Mouse (Mus musculus) CH12.LX (cell line): ENCODE data around the gene Casp8ap2.

Source experiments
- BHLHE40 ChIP-seq: IDR thresholded peaks from 2 replicates; pipeline ENCODE4 v1.6.1; 2011; ENCODE audit warnings: mild to moderate bottlenecking, low read depth, low read length, improper control_type of control experiment
- CHD2 ChIP-seq: IDR thresholded peaks from 2 replicates; pipeline ENCODE4 v1.6.1; 2011; ENCODE audit warnings: low read length, improper control_type of control experiment
- CTCF ChIP-seq, 2 experiments: IDR thresholded peaks in 1 of 2; conservative IDR thresholded peaks in 1 of 2; 2 replicates each; pipeline ENCODE4 v1.5.1; 2011 to 2012; ENCODE audit warnings: low read depth in 2 of 2, low read length in 2 of 2, improper control_type of control experiment in 1 of 2, inconsistent platforms in 1 of 2, mild to moderate bottlenecking in 1 of 2, moderate library complexity in 1 of 2
- EP300 ChIP-seq: IDR thresholded peaks from 2 replicates; pipeline ENCODE4 v1.6.1; 2011; ENCODE audit warnings: low read length, improper control_type of control experiment
- GABPA ChIP-seq: IDR thresholded peaks from 2 replicates; pipeline ENCODE4 v1.6.1; 2012; ENCODE audit warnings: low read depth, low read length, improper control_type of control experiment, inconsistent platforms; ENCODE audit not compliant: insufficient replicate concordance
- MXI1 ChIP-seq: IDR thresholded peaks from 2 replicates; pipeline ENCODE4 v1.6.1; 2011; ENCODE audit warnings: mild to moderate bottlenecking, low read depth, low read length, improper control_type of control experiment
- SIN3A ChIP-seq: IDR thresholded peaks from 2 replicates; pipeline ENCODE4 v1.6.1; 2012; ENCODE audit warnings: low read length, improper control_type of control experiment, inconsistent platforms

DNA sequence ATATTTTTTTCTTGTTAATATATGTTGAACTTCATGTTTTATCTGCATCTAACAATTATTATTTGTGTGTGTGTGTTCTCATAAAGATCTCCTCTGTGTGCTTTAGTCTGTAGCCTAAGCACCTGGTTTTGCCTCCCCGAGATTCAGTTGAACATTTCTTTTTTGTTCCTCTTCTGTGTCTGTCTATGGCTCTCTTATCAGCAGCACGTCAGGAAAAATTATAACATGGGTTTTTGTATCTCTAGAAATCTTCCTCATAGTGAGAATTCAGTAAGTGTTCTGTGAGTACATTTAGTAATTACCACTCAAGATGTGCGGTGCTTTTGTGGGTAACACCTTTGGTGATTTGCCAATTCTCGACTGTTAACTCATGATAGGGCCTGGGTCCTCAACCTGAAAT lies 50.6 kb downstream of the Casp8ap2 start:
- TF ChIP-seq BHLHE40 (no peak), CTCF (conservative IDR thresholded peaks at IDR 0.05 in 1 of 2, IDR thresholded peaks at IDR 0.05 in 1 of 2; ENCODE audit: low read depth in 2 of 2, low read length in 2 of 2) (no peak), EP300 (no peak), GABPA (no peak), CHD2 (no peak), MXI1 (no peak), SIN3A (no peak)
